Mouse (Mus musculus): ENCODE measurements around the gene Zfp280d. TPM values are rescaled to one million over a fixed set of nuclear protein-coding genes. Genes with fewer than 3 reads are reported as not detected.
A peak's percentile ranks its signal among the peaks of the same experiment; 100 is the strongest.
"Not testable (repeated sequence)": the region's sequence is repeated elsewhere in the genome, so short reads cannot be mapped to it uniquely, and the experiment has no call there.

Gene Zfp280d
- polyA plus RNA-seq, 1 experiment from 2014 or later: 11.4 TPM

DNA sequence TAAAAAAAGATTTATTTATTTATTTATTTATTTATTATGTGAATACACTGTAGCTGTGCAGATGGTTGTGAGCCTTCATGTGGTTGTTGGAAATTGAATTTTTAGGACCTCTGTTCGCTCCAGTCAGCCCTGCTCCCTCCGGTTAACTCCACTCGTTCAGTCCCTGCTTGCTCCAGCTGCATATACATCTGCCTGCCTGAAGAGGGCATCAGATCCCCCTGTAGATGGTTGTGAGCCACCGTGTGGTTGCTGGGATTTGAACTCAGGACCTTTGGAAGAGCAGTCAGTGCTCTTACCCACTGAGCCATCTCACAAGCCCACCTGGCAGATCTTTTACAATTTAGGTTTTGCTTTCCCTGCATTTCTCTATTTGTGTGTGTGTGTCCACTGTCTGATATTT lies 127.1 kb downstream of the Zfp280d start:
- H3K4me2 ChIP-seq; H3K4me3 ChIP-seq (replicated peaks); H3K27me3 ChIP-seq; H3K36me3 ChIP-seq (replicated peaks); H3K9ac ChIP-seq; H3K9me3 ChIP-seq (replicated peaks); ATAC-seq (ENCODE audit: insufficient read depth); H3K27ac ChIP-seq (replicated peaks): not testable (repeated sequence)
- 73% methylated on average over 4 of the region's 4 CpGs for WGBS (ENCODE audit: insufficient replicate concordance)
- peaks cover 46% of the 10 kb centered on the region for H3K4me1 ChIP-seq (replicated peaks)

DNA sequence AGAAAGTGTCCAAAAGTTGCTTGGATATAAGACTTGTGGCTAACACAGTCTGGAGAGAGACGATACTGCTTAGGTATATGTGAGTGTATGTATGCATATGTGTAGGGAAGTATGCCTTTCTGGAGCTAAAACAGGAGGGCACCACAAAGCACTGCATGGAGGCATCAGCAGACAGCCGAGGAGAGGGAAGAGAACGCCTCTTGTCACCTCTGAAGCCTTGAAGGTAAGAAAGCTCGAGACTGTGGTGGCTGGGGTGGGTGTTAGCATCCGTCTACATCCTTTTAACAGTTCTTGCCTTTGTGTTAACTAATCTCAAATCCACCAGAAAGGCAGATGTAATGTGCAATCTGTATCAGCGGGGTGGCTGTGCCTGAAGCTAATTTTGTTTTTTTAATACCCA lies 128.8 kb downstream of the Zfp280d start:
- H3K4me3 ChIP-seq (replicated peaks): no peak overlapping the region
- H3K9me3 ChIP-seq (replicated peaks): no peaks in the 10 kb centered on the region
- peaks cover 45% of the 10 kb centered on the region for H3K4me1 ChIP-seq (replicated peaks)
- H3K27ac ChIP-seq (replicated peaks): no peak overlapping the region; the same call in 1 of the 2 replicates
- H3K9ac ChIP-seq: no peak overlapping the region
- H3K36me3 ChIP-seq (replicated peaks): no peaks in the 10 kb centered on the region
- H3K27me3 ChIP-seq: no peaks in the 10 kb centered on the region; the same call in 1 of the 2 replicates
- 69% methylated on average over 6 of the region's 6 CpGs for WGBS (ENCODE audit: insufficient replicate concordance)
- no peak overlapping the region for H3K4me2 ChIP-seq
- no peak for ATAC-seq (ENCODE audit: insufficient read depth)

DNA sequence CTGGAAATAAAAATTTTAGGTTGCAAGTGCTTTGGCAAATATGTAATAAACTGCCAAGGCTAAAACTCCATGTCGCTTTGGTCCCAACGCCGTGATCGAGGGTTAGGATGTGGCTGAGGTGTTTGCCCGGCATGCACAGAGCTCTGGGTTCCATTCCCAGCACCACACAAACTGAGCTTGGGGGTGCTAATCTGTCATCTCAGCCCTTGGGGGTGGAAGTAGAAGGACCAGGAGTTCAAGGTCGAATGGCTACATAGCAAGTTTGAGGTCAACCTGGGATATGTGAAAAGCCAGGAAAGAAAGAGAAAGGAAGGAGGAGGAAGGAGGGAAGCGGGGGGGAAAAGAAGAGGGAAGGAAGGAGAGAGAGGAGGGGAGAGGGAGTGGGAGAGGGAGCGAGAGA lies 129.8 kb downstream of the Zfp280d start:
- H3K9ac ChIP-seq: no peak overlapping the region
- no peaks in the 10 kb centered on the region for H3K9me3 ChIP-seq (replicated peaks)
- ATAC-seq (ENCODE audit: insufficient read depth): no peak
- peaks cover 54% of the 10 kb centered on the region for H3K4me1 ChIP-seq (replicated peaks)
- no peaks in the 10 kb centered on the region; the same call in 1 of the 2 replicates for H3K27me3 ChIP-seq
- H3K36me3 ChIP-seq (replicated peaks): no peaks in the 10 kb centered on the region
- no peak overlapping the region for H3K4me3 ChIP-seq (replicated peaks)
- H3K27ac ChIP-seq (replicated peaks): no peak overlapping the region
- H3K4me2 ChIP-seq: no peak overlapping the region
- WGBS (ENCODE audit: insufficient replicate concordance): 85% methylated on average over 8 of the region's 8 CpGs

DNA sequence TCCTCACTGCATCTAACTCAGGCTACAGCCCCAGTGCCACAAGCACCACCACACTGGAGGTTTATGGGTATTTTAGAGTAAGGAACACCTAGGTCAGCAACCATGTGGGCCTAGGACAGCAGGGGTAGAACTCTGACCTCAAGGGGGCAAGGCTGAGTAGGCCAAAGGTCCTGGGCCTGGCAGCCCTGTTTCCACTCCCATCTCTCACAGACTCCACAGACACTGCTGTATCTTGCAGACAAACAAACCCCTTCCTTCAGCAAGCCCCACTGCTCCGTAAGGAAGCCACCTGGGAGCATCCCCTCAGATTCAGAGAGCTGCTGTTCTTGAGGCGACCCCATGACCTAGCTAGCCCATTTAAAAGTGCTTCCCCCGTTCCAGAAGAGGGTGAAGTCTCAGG lies 130.3 kb downstream of the Zfp280d start:
- H3K27ac ChIP-seq (replicated peaks): peak overlapping the region; percentile 63; the same call in 1 of the 2 replicates
- H3K4me1 ChIP-seq (replicated peaks): peaks cover 58% of the 10 kb centered on the region

DNA sequence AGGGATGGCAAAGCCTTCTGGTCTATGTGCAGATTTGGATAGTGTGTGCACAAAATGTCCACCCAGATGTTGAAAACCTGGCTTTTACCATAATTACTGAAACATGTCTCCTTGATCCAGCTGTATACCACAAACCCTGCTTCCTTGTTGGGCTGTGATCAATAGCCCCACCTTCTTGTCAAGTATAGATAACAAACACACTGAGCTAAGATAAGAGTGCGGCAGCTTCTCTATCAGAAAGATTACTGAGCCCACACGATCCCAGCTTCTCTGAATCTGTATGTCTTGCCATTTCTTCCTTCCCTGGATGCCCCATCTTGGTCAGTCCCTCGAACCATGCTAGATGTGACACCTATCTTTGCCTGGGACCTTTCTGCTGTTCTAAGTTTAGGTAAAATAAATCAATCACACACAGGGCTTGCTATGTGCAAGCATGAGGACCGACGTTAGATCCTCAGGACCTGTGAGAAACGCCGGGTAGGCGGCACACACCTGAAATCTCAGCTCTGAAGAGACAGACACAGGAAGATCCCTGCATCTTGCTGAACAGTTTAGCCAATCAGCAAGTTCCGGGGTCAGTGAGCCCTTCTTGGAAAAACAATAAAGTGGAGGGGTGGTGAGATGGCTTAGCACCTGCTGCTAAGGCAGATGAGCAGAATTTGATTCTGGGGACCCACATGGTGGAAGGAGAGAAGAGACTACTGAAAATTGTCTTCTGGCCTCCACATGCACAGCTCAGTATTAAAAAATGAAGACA lies 131.4 kb downstream of the Zfp280d start:
- Histone ChIP-seq H3K4me2 (peak overlapping the region; percentile 31; the same call in 1 of the 2 replicates), H3K4me1 (replicated peaks) (peaks cover 70% of the 10 kb centered on the region), H3K27me3 (no peaks in the 10 kb centered on the region), H3K9me3 (replicated peaks) (no peaks in the 10 kb centered on the region), H3K36me3 (replicated peaks) (no peaks in the 10 kb centered on the region), H3K27ac (replicated peaks) (peak overlapping the region; percentile 63), H3K9ac (no peak overlapping the region), H3K4me3 (replicated peaks) (no peak overlapping the region)
- ATAC-seq (ENCODE audit: insufficient read depth): no peak
- WGBS (ENCODE audit: insufficient replicate concordance): 60% methylated on average over 9 of the region's 9 CpGs

More for the DNA sequence above, 130.3 kb downstream of the Zfp280d start:
- Histone ChIP-seq H3K9ac (no peak overlapping the region), H3K4me3 (replicated peaks) (no peak overlapping the region), H3K4me2 (no peak overlapping the region), H3K9me3 (replicated peaks) (no peaks in the 10 kb centered on the region), H3K36me3 (replicated peaks) (no peaks in the 10 kb centered on the region), H3K27me3 (no peaks in the 10 kb centered on the region; the same call in 1 of the 2 replicates)
- ATAC-seq (ENCODE audit: insufficient read depth): no peak
- 78% methylated on average over 3 of the region's 3 CpGs for WGBS (ENCODE audit: insufficient replicate concordance)

DNA sequence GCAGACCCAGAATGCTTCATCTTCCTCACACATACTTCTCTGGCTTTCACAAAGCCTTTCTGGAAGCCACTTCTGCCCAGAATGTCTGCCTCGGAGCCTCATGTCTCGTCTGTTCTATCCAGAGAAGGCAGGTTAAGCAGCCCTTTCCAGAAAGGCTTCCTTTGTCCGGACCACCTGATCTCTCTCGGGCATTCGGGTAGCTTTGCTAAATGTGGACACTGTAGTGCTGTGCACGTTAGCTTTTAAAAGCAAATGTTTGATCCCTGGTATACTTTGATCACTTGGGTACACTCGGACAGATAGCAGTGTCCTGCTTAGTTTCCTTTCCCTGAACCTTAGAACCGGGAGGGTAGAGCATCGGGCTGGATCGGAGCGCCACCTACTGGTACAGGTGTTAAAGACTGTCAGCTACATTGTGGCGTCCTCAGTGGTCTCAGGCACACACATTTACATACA lies 133.5 kb downstream of the Zfp280d start:
- ATAC-seq (ENCODE audit: insufficient read depth): peak; percentile 23; the same call in 1 of the 2 replicates
- Histone ChIP-seq H3K27me3 (no peaks in the 10 kb centered on the region), H3K27ac (replicated peaks) (peak overlapping the region; percentile 99), H3K4me1 (replicated peaks) (peaks cover 87% of the 10 kb centered on the region), H3K9me3 (replicated peaks) (no peaks in the 10 kb centered on the region), H3K36me3 (replicated peaks) (no peaks in the 10 kb centered on the region), H3K4me3 (replicated peaks) (peak overlapping the region; percentile 56), H3K4me2 (peak overlapping the region; percentile 77), H3K9ac (peak overlapping the region; percentile 70)
- WGBS (ENCODE audit: insufficient replicate concordance): 7% methylated on average over 12 of the region's 12 CpGs

DNA sequence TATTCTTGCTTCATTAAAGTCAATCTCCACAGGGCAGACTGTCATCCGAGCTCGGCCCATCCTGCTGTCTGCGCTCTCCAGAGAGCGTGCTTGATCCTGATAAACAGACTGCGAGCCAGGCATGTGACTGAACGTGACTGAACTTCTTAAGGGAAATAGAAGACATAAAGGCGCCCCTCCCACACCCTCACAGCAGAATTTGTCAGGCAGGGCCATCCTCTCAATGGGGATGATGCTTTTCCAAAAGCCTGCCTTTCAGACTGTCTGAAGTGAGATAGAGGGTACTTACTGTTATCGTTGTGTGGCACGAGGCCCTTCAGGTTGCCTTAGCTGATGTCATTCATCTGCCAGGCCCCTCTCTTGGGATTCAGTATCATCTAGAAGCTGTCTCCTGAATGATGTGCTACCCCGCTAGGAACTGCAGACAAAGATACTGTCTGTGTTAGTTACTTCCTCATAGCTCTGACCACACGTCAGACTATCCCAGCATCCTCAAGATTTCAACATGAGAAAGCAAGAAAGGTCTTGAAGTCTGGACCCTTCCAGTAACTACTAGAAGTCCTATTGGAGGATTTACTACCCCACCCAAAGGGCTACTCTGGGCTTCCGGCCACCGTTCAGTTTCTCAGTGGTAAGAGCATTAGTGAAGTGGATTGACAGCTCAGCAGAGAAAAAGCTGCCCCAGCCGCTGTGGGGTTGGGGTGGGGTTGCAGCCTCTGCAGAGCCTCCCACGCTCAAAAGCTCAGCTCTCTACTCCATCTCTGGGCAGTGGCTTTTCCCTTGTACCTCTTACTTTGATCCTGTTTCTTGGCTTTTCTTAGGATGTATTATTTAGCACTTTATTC lies 134.9 kb downstream of the Zfp280d start:
- peak overlapping the region; percentile 77 for H3K4me2 ChIP-seq
- H3K4me1 ChIP-seq (replicated peaks): peaks cover 76% of the 10 kb centered on the region
- no peaks in the 10 kb centered on the region for H3K36me3 ChIP-seq (replicated peaks)
- no peaks in the 10 kb centered on the region for H3K27me3 ChIP-seq
- 14% methylated on average over 15 of the region's 15 CpGs for WGBS (ENCODE audit: insufficient replicate concordance)
- H3K9ac ChIP-seq: peak overlapping the region; percentile 70
- H3K9me3 ChIP-seq (replicated peaks): no peaks in the 10 kb centered on the region
- peak overlapping the region; percentile 56 for H3K4me3 ChIP-seq (replicated peaks)
- ATAC-seq (ENCODE audit: insufficient read depth): peak; percentile 92
- H3K27ac ChIP-seq (replicated peaks): peak overlapping the region; percentile 99

DNA sequence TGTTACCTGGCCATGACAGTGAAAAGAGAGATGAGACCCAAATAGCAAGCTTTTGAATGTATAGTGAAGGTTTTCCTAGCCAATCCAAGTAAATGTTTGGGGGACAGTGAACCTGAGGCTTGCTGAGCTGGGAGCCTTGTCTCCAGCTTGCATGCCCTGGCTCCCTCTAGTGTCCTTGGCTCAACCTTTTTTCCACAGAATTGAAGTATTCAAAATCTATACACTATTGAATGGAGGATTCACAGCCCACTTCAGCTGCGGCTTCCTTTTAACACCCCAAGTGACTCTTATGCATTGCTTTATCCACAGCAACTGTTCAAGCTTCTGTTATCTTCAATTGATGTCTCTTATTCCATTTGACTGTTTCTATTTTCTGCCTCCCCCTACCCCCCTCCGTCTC lies 137.1 kb downstream of the Zfp280d start:
- ATAC-seq (ENCODE audit: insufficient read depth): no peak
- 90% methylated on average over 2 of the region's 2 CpGs for WGBS (ENCODE audit: insufficient replicate concordance)
- Histone ChIP-seq H3K27ac (replicated peaks) (peak overlapping the region; percentile 99), H3K4me2 (peak overlapping the region; percentile 77; the same call in 1 of the 2 replicates), H3K4me3 (replicated peaks) (no peak overlapping the region), H3K4me1 (replicated peaks) (peaks cover 55% of the 10 kb centered on the region), H3K9me3 (replicated peaks) (no peaks in the 10 kb centered on the region), H3K36me3 (replicated peaks) (no peaks in the 10 kb centered on the region), H3K9ac (no peak overlapping the region), H3K27me3 (no peaks in the 10 kb centered on the region)

Other genes with a start within 250 kb of the Zfp280d start
- 8.4 and 9.5 TPM in 2 replicates for gene Tcf12, start 163.0 kb upstream of the Zfp280d start, polyA plus RNA-seq (2015; fragmentation: Nextera tagmentation; extraction: Ambion mirVana)
- 78.9 and 85.1 TPM in 2 replicates for gene Mns1, start 163.2 kb downstream of the Zfp280d start, polyA plus RNA-seq (2015; fragmentation: Nextera tagmentation; extraction: Ambion mirVana)
- gene Tex9, start 217.4 kb downstream of the Zfp280d start, polyA plus RNA-seq (2015; fragmentation: Nextera tagmentation; extraction: Ambion mirVana): 3.8 and 4.2 TPM in 2 replicates